Mouse (Mus musculus) liver, embryonic 12.5 days (tissue): ENCODE measurements around the gene Gm42372. TPM values are rescaled to one million over a fixed set of nuclear protein-coding genes. Genes with fewer than 3 reads are reported as not detected.
"Not testable (repeated sequence)": the region's sequence is repeated elsewhere in the genome, so short reads cannot be mapped to it uniquely, and the experiment has no call there.

Source experiments
- ATAC-seq: fragments of 200-750 bp; cut with Nextera tagmentation; 2 replicates; pipeline ENCODE4 v1.8.0; 2017; ENCODE audit warnings: moderate number of reproducible peaks, mild to moderate bottlenecking, moderate library complexity
- H3K27ac ChIP-seq: fragments of 300-500 bp; sonication (generic); 2 replicates; pipeline ENCODE4 v1.5.1; 2016; ENCODE audit warnings: mild to moderate bottlenecking
- H3K27me3 ChIP-seq: fragments of 300-500 bp; sonication (generic); replicated peaks from 2 replicates; pipeline ENCODE4 v1.6.1; 2016; ENCODE audit warnings: mild to moderate bottlenecking, moderate library complexity
- H3K36me3 ChIP-seq: fragments of 300-500 bp; sonication (generic); 2 replicates; pipeline ENCODE4 v1.6.1; 2016; ENCODE audit warnings: mild to moderate bottlenecking, moderate library complexity
- H3K4me1 ChIP-seq: fragments of 300-500 bp; sonication (generic); 2 replicates; pipeline ENCODE4 v1.6.1; 2016
- H3K4me2 ChIP-seq: fragments of 300-500 bp; sonication (generic); 2 replicates; pipeline ENCODE4 v1.6.1; 2016; ENCODE audit warnings: mild to moderate bottlenecking, moderate library complexity
- H3K4me3 ChIP-seq: fragments of 300-500 bp; sonication (generic); 2 replicates; pipeline ENCODE4 v1.5.1; 2016; ENCODE audit warnings: mild to moderate bottlenecking, moderate library complexity
- H3K9ac ChIP-seq: fragments of 300-500 bp; sonication (generic); 2 replicates; pipeline ENCODE4 v1.6.1; 2016; ENCODE audit warnings: mild to moderate bottlenecking, moderate library complexity
- H3K9me3 ChIP-seq: fragments of 300-500 bp; sonication (generic); replicated peaks from 2 replicates; pipeline ENCODE4 v1.6.1; 2016; ENCODE audit warnings: mild to moderate bottlenecking, moderate library complexity
- WGBS: fragments of 180-500 bp; shearing (Covaris S2); methylation state at CpG from one replicate; pipeline ENCODE4 v1.1.7; 2016; ENCODE audit not compliant: insufficient replicate concordance; 5-methylcytosine and 5-hydroxymethylcytosine counted together
- polyA plus RNA-seq: library from polyadenylated mRNA; unstranded; fragments of >200 nt; fragmentation: Nextera tagmentation; extraction: Ambion mirVana; gene quantifications from 2 replicates; pipeline ENCODE4 v1.2.1, GENCODE M21; 2016

Gene Gm42372
- polyA plus RNA-seq, 1 experiment from 2014 or later: 0.07 TPM

- no peak for ATAC-seq
- H3K9me3 ChIP-seq: no peaks in the 10 kb centered on the region
- H3K4me2 ChIP-seq: no peak overlapping the region
- peaks cover 33% of the 10 kb centered on the region for H3K4me1 ChIP-seq
- H3K9ac ChIP-seq: no peak overlapping the region
- H3K27ac ChIP-seq: no peak overlapping the region
- H3K27me3 ChIP-seq: peaks cover 82% of the 10 kb centered on the region
- WGBS: 10% methylated on average over 4 of the region's 4 CpGs
- no peak overlapping the region for H3K4me3 ChIP-seq
- H3K36me3 ChIP-seq: no peaks in the 10 kb centered on the region
Measured at GRCm38 (mm10) chr7:16947959-16948361, 34.9 kb upstream of the Gm42372 start.

DNA sequence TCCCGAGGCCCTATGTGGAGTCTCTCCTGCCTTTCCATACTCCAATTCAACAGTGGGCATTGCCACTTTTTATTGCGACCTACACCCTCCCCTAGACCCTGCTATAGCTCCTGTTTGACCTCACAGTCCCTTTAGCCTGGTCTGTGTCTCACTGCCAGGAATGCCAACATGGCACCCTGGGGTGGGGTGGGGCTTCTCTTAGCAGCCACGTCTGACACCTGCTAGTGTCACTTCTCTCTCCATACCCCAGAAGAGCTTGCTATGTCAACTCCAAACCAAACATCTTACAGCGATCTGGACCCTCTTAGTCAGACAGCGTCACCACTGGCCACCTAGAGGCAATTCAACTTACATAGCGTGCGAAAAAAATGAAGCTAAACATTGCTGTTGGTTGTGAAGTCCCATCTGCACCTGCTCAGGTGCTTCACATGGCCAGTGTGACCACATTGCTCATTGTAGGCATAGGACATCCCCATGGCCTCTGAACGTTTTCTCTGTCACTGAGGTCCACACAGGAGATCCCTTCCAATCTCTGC, 33.9 kb upstream of the Gm42372 start:
- Histone ChIP-seq H3K9me3 (no peaks in the 10 kb centered on the region), H3K27me3 (peaks cover 71% of the 10 kb centered on the region), H3K4me2 (no peak overlapping the region), H3K36me3 (no peaks in the 10 kb centered on the region), H3K9ac (no peak overlapping the region), H3K27ac (no peak overlapping the region), H3K4me3 (no peak overlapping the region), H3K4me1 (peaks cover 33% of the 10 kb centered on the region)
- WGBS: 41% methylated on average over 8 of the region's 8 CpGs
- ATAC-seq: no peak

GRCm38 (mm10) chr7:16949908-16950841, 32.7 kb upstream of the Gm42372 start:
- peak overlapping the region; percentile 30 for H3K4me3 ChIP-seq
- H3K4me1 ChIP-seq: peaks cover 21% of the 10 kb centered on the region
- peaks cover 60% of the 10 kb centered on the region for H3K27me3 ChIP-seq
- 8% methylated on average over 29 of the region's 29 CpGs for WGBS
- ATAC-seq: peak; percentile 36
- peak overlapping the region; percentile 61 for H3K4me2 ChIP-seq
- H3K27ac ChIP-seq: no peak overlapping the region
- H3K36me3 ChIP-seq: no peaks in the 10 kb centered on the region
- H3K9me3 ChIP-seq: no peaks in the 10 kb centered on the region
- no peak overlapping the region for H3K9ac ChIP-seq

GRCm38 (mm10) chr7:16950861-16951635, 31.8 kb upstream of the Gm42372 start:
- H3K9me3 ChIP-seq: no peaks in the 10 kb centered on the region
- no peak overlapping the region for H3K4me3 ChIP-seq
- H3K27ac ChIP-seq: no peak overlapping the region
- peaks cover 21% of the 10 kb centered on the region for H3K4me1 ChIP-seq
- H3K27me3 ChIP-seq: peaks cover 51% of the 10 kb centered on the region
- 25% methylated on average over 18 of the region's 18 CpGs for WGBS
- 0 out of 2 replicates have a peak overlapping the region, but pooled peaks have one; percentile 0 for H3K4me2 ChIP-seq
- H3K36me3 ChIP-seq: no peaks in the 10 kb centered on the region
- peak; percentile 66 for ATAC-seq
- no peak overlapping the region for H3K9ac ChIP-seq

GRCm38 (mm10) chr7:16953776-16954175, 29.1 kb upstream of the Gm42372 start:
- H3K27ac ChIP-seq, ATAC-seq, H3K9ac ChIP-seq, H3K9me3 ChIP-seq, H3K4me2 ChIP-seq, H3K4me3 ChIP-seq, H3K36me3 ChIP-seq: not testable (repeated sequence)
- Histone ChIP-seq H3K27me3 (peaks cover 24% of the 10 kb centered on the region), H3K4me1 (peaks cover 16% of the 10 kb centered on the region)
- 48% methylated on average over 2 of the region's 2 CpGs for WGBS

GRCm38 (mm10) chr7:16955712-16956111, 27.2 kb upstream of the Gm42372 start:
- Histone ChIP-seq H3K27ac (no peak overlapping the region), H3K9ac (no peak overlapping the region), H3K9me3 (no peaks in the 10 kb centered on the region), H3K27me3 (peaks cover 18% of the 10 kb centered on the region), H3K4me2 (no peak overlapping the region), H3K4me3 (no peak overlapping the region), H3K36me3 (no peaks in the 10 kb centered on the region), H3K4me1 (peaks cover 6% of the 10 kb centered on the region; the same call in 1 of the 2 replicates)
- WGBS: 40% methylated on average over 4 of the region's 4 CpGs
- ATAC-seq: no peak

GRCm38 (mm10) chr7:16956410-16957265, 26.2 kb upstream of the Gm42372 start:
- WGBS: 57% methylated on average over 15 of the region's 15 CpGs
- no peaks in the 10 kb centered on the region for H3K36me3 ChIP-seq
- no peak overlapping the region for H3K4me2 ChIP-seq
- H3K9ac ChIP-seq: no peak overlapping the region
- H3K27me3 ChIP-seq: peaks cover 14% of the 10 kb centered on the region
- no peak for ATAC-seq
- no peaks in the 10 kb centered on the region for H3K9me3 ChIP-seq
- H3K27ac ChIP-seq: no peak overlapping the region
- no peaks in the 10 kb centered on the region for H3K4me1 ChIP-seq
- H3K4me3 ChIP-seq: no peak overlapping the region

GRCm38 (mm10) chr7:16959539-16960187, 23.2 kb upstream of the Gm42372 start, which contains the start of gene Pnmal1:
TSS of gene Pnmal1 (plus strand) at chr7:16959679.
- Histone ChIP-seq H3K9me3 (no peaks in the 10 kb centered on the region), H3K36me3 (no peaks in the 10 kb centered on the region), H3K9ac (no peak within 1 kb of the TSS), H3K27me3 (peaks cover 14% of the 10 kb centered on the region), H3K4me1 (no peaks in the 10 kb centered on the region), H3K27ac (no peak within 1 kb of the TSS), H3K4me2 (no peak within 1 kb of the TSS), H3K4me3 (no peak within 1 kb of the TSS)
- WGBS: 30% methylated on average over 17 of the region's 17 CpGs
- ATAC-seq: no peak

- Histone ChIP-seq H3K9ac (no peak overlapping the region), H3K4me2 (no peak overlapping the region), H3K27ac (no peak overlapping the region), H3K36me3 (no peaks in the 10 kb centered on the region), H3K9me3 (no peaks in the 10 kb centered on the region), H3K27me3 (peaks cover 14% of the 10 kb centered on the region), H3K4me3 (no peak overlapping the region), H3K4me1 (no peaks in the 10 kb centered on the region)
- 59% methylated on average over 5 of the region's 5 CpGs for WGBS
- no peak for ATAC-seq
Measured at GRCm38 (mm10) chr7:16961678-16962077, 21.2 kb upstream of the Gm42372 start.

DNA sequence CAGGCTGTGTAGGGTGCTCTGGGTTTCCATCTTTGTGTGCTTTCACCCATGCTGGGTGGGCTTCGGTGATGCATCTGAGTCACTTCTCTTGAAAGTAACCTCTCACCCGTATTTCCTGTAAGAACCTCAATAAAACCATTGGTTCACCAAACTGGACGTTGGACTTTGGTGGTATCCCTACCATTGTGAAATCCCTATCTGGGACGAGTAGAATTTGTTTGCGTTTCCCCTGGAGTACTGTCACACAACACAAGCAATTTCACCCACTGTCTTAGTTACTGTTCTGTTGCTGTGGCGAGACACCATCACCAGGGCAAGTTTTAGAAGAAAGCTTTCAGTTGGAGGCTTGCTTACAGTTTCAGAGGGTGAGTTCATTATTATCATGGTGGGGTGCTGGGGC, 14.5 kb upstream of the Gm42372 start:
- Histone ChIP-seq H3K9ac (no peak overlapping the region), H3K9me3 (no peaks in the 10 kb centered on the region), H3K27me3 (no peaks in the 10 kb centered on the region), H3K4me2 (no peak overlapping the region), H3K4me3 (no peak overlapping the region), H3K4me1 (no peaks in the 10 kb centered on the region; the same call in 1 of the 2 replicates), H3K27ac (no peak overlapping the region), H3K36me3 (no peaks in the 10 kb centered on the region)
- no peak for ATAC-seq
- WGBS: 64% methylated on average over 6 of the region's 6 CpGs

GRCm38 (mm10) chr7:16971160-16971559, 11.7 kb upstream of the Gm42372 start:
- Histone ChIP-seq H3K4me1 (no peaks in the 10 kb centered on the region; the same call in 1 of the 2 replicates), H3K9ac (no peak overlapping the region), H3K27ac (no peak overlapping the region), H3K9me3 (no peaks in the 10 kb centered on the region), H3K4me2 (no peak overlapping the region), H3K4me3 (no peak overlapping the region), H3K27me3 (no peaks in the 10 kb centered on the region), H3K36me3 (no peaks in the 10 kb centered on the region)
- WGBS: 42% methylated on average over 3 of the region's 3 CpGs
- ATAC-seq: no peak
